Mouse (Mus musculus) gonadal fat pad, adult 2 months (tissue): Measurements from ENCODE around the gene Nup153. TPM values are rescaled to one million over a fixed set of nuclear protein-coding genes. Genes with fewer than 3 reads are reported as not detected.

Experiments
- DNase-seq: peaks from one replicate; pipeline ENCODE4 v3.0.0-alpha.2; 2012; ENCODE audit warnings: low read depth
- polyA plus RNA-seq: library from polyadenylated mRNA; depleted of rRNA; stranded (reverse); fragments of >200 nt; gene quantifications from 2 replicates; pipeline ENCODE4 v1.2.3, GENCODE M21; 2012; rRNA removed

Gene Nup153
- polyA plus RNA-seq, 1 experiment = 64.6 TPM

GRCm38 (mm10) chr13:46669620-46670271, 58.0 kb downstream of the Nup153 start:
- DNase-seq = no peak

GRCm38 (mm10) chr13:46669048-46669619, 58.6 kb downstream of the Nup153 start, which contains the start of gene Fam8a1:
TSS of gene Fam8a1 (plus strand) at chr13:46669522.
- DNase-seq = peak; percentile 37

GRCm38 (mm10) chr13:46663461-46663964, 64.2 kb downstream of the Nup153 start:
- no peak for DNase-seq

GRCm38 (mm10) chr13:46659211-46659610, 68.5 kb downstream of the Nup153 start:
- no peak for DNase-seq

- no peak for DNase-seq
These were observed 73.2 kb downstream of the Nup153 start for GRCm38 (mm10) chr13:46654566-46654965.

GRCm38 (mm10) chr13:46653671-46654070, 74.1 kb downstream of the Nup153 start:
- DNase-seq = no peak

GRCm38 (mm10) chr13:46652671-46653070, 75.1 kb downstream of the Nup153 start:
- DNase-seq = no peak

- DNase-seq = no peak
These were observed 75.9 kb downstream of the Nup153 start for GRCm38 (mm10) chr13:46651853-46652252.

- DNase-seq = no peak
These were observed 82.3 kb downstream of the Nup153 start for GRCm38 (mm10) chr13:46645476-46645875.

- DNase-seq = no peak
These were observed 83.6 kb downstream of the Nup153 start for GRCm38 (mm10) chr13:46644175-46644574.

GRCm38 (mm10) chr13:46642318-46642717, 85.4 kb downstream of the Nup153 start:
- no peak for DNase-seq

- DNase-seq = no peak
These were observed 86.9 kb downstream of the Nup153 start for GRCm38 (mm10) chr13:46640608-46641468.

GRCm38 (mm10) chr13:46634133-46634488, 93.6 kb downstream of the Nup153 start:
- no peak for DNase-seq

- no peak for DNase-seq
These were observed 94.2 kb downstream of the Nup153 start for GRCm38 (mm10) chr13:46633320-46634132.

- DNase-seq = no peak
These were observed 94.9 kb downstream of the Nup153 start for GRCm38 (mm10) chr13:46632796-46633195.

Other genes starting within 250 kb of the Nup153 start
- 11.3 and 13.5 TPM in 2 replicates for gene Cap2, start 226.1 kb downstream of the Nup153 start, polyA plus RNA-seq
- 23.7 and 25.0 TPM in 2 replicates for gene Fam8a1, start 58.4 kb downstream of the Nup153 start, polyA plus RNA-seq
- 36.7 and 38.9 TPM in 2 replicates for gene Kif13a, start 201.9 kb upstream of the Nup153 start, polyA plus RNA-seq